Mouse (Mus musculus) hindbrain, embryonic 16.5 days (tissue): ENCODE results near the gene Bbx. TPM values are rescaled to one million over a fixed set of nuclear protein-coding genes. Genes with fewer than 3 reads are reported as not detected.

Source experiments
- ATAC-seq: fragments of 200-750 bp; cut with Nextera tagmentation; 2 replicates; pipeline ENCODE4 v1.8.0; 2017; ENCODE audit warnings: moderate TSS enrichment, moderate library complexity
- H3K27ac ChIP-seq: fragments of 300-500 bp; sonication (generic); 2 replicates; pipeline ENCODE4 v1.5.1; 2014; ENCODE audit warnings: low read depth, mild to moderate bottlenecking, control low read depth, low read length, moderate library complexity
- H3K27me3 ChIP-seq: fragments of 300-500 bp; sonication (generic); replicated peaks from 2 replicates; pipeline ENCODE4 v1.6.1; 2014; ENCODE audit warnings: low read length; ENCODE audit not compliant: control insufficient read depth, insufficient read depth
- H3K36me3 ChIP-seq: fragments of 300-500 bp; sonication (generic); 2 replicates; pipeline ENCODE4 v1.6.1; 2014; ENCODE audit warnings: mild to moderate bottlenecking, low read length, moderate library complexity, mixed read lengths; ENCODE audit not compliant: control insufficient read depth, insufficient read depth
- H3K4me1 ChIP-seq: fragments of 300-500 bp; sonication (generic); 2 replicates; pipeline ENCODE4 v1.6.1; 2014; ENCODE audit warnings: low read depth, low read length; ENCODE audit not compliant: control insufficient read depth, insufficient read depth
- H3K4me2 ChIP-seq: fragments of 300-500 bp; sonication (generic); 2 replicates; pipeline ENCODE4 v1.6.1; 2014; ENCODE audit warnings: mild to moderate bottlenecking, low read length, control low read depth, moderate library complexity
- H3K4me3 ChIP-seq: fragments of 300-500 bp; sonication (generic); 2 replicates; pipeline ENCODE4 v1.5.1; 2014; ENCODE audit warnings: mild to moderate bottlenecking, low read length, control low read depth, moderate library complexity
- H3K9ac ChIP-seq: fragments of 300-500 bp; sonication (generic); 2 replicates; pipeline ENCODE4 v1.6.1; 2014; ENCODE audit warnings: low read depth, mild to moderate bottlenecking, control low read depth, low read length, moderate library complexity
- H3K9me3 ChIP-seq: fragments of 300-500 bp; sonication (generic); 2 replicates; pipeline ENCODE4 v1.6.1; 2014; ENCODE audit warnings: mild to moderate bottlenecking, low read length, moderate library complexity; ENCODE audit not compliant: control insufficient read depth
- WGBS: fragments of 180-500 bp; shearing (Covaris S2); extraction: QIAGEN DNeasy Blood & Tissue Kit; methylation state at CpG from one replicate; pipeline ENCODE4 v1.1.7; 2014; 5-methylcytosine and 5-hydroxymethylcytosine counted together
- polyA plus RNA-seq: library from polyadenylated mRNA; unstranded; fragments of >200 nt; fragmentation: Nextera tagmentation; extraction: Ambion mirVana; gene quantifications from 2 replicates; pipeline ENCODE4 v1.2.1, GENCODE M21; 2015

Bbx gene
- polyA plus RNA-seq, 1 experiment from 2014 or later, result 20.3 TPM

DNA sequence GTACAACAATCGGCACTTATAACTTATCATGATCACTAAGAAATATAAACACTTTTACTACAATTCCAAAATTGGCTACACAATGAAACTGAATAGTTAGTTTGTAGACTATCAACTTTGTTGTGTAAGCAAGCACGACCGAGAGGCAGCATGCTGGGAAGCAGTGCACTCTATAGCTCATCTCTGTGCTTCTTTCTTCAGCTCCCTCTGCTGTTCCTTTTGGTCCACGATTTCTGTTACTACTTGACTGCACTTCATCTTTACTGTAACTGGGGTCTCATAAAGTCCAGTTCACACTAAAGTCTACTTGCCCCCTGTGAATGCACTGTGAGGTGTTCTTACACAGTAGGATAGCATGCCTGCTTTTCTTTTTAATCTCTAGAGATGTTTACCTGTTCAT lies 189.7 kb downstream of the Bbx start:
- Histone ChIP-seq H3K4me2 (no peak overlapping the region), H3K36me3 (0 out of 2 replicates have a peak, but pooled peaks cover 2% of the 10 kb centered on the region), H3K27me3 (no peaks in the 10 kb centered on the region), H3K9ac (no peak overlapping the region), H3K4me3 (no peak overlapping the region), H3K27ac (no peak overlapping the region), H3K9me3 (no peaks in the 10 kb centered on the region), H3K4me1 (no peaks in the 10 kb centered on the region)
- WGBS, result 78% methylated on average over 4 of the region's 4 CpGs
- ATAC-seq, result peak; percentile 65; the same call in 1 of the 2 replicates

- H3K36me3 ChIP-seq, result 0 out of 2 replicates have a peak, but pooled peaks cover 5% of the 10 kb centered on the region
- no peak overlapping the region for H3K27ac ChIP-seq
- 96% methylated on average over 3 of the region's 3 CpGs for WGBS
- ATAC-seq, result no peak
- H3K4me1 ChIP-seq, result no peaks in the 10 kb centered on the region
- H3K4me3 ChIP-seq, result no peak overlapping the region
- no peaks in the 10 kb centered on the region for H3K27me3 ChIP-seq
- no peaks in the 10 kb centered on the region for H3K9me3 ChIP-seq
- no peak overlapping the region for H3K4me2 ChIP-seq
- no peak overlapping the region for H3K9ac ChIP-seq
Measured at GRCm38 (mm10) chr16:50241604-50242003, 190.6 kb downstream of the Bbx start.

- 32% methylated on average over 3 of the region's 3 CpGs for WGBS
- no peaks in the 10 kb centered on the region for H3K9me3 ChIP-seq
- H3K36me3 ChIP-seq, result 0 out of 2 replicates have a peak, but pooled peaks cover 4% of the 10 kb centered on the region
- H3K4me3 ChIP-seq, result no peak overlapping the region
- ATAC-seq, result no peak
- no peaks in the 10 kb centered on the region for H3K4me1 ChIP-seq
- H3K27me3 ChIP-seq, result no peaks in the 10 kb centered on the region
- no peak overlapping the region for H3K9ac ChIP-seq
- H3K27ac ChIP-seq, result no peak overlapping the region
- no peak overlapping the region for H3K4me2 ChIP-seq
Measured at GRCm38 (mm10) chr16:50235231-50235630, 197.0 kb downstream of the Bbx start.

DNA sequence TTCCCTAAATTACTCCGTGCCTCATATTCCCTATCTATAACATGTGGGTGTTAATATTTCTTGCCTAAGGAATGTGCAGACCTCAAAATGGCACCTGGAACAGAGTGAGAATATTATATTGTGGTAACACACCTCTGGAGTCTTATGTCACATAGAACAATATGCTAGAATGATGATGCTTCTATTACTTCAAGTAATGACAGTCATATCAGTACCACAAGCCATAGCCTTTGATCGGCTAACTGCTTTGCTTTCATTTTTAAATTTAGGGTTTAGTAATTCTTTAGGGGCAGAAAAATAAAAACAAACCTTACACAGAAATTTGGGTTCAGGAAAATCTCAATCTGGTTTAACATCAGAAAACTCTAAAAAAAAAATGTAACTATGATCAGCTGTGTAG lies 201.6 kb downstream of the Bbx start:
- H3K27ac ChIP-seq, result no peak overlapping the region
- no peak overlapping the region for H3K4me2 ChIP-seq
- no peaks in the 10 kb centered on the region for H3K36me3 ChIP-seq
- H3K4me3 ChIP-seq, result no peak overlapping the region
- H3K9me3 ChIP-seq, result no peaks in the 10 kb centered on the region
- WGBS, result 96% methylated on average over 2 of the region's 2 CpGs
- no peak for ATAC-seq
- H3K9ac ChIP-seq, result no peak overlapping the region
- no peaks in the 10 kb centered on the region for H3K27me3 ChIP-seq
- no peaks in the 10 kb centered on the region for H3K4me1 ChIP-seq

DNA sequence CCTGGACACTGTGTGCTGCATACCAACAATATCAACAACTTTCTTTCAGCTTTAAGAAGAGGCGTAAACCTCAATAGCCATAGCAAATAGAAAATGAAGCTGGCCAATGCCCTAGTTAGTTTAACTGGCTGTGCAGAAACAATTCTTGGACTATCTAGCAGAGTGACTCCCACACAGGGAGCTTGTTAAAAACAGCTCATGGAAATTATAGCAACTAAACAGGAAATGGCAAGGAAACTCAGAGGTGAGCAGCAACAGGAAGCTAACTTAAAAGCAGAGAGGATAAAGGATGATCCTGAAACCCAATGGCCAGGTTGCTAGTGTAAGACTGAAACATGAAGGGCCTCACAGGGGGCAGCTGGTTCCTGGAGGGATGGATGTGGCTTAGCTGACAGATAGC lies 203.4 kb downstream of the Bbx start:
- peaks cover 5% of the 10 kb centered on the region; the same call in 1 of the 2 replicates for H3K36me3 ChIP-seq
- WGBS, result 93% methylated on average over 1 of the region's 1 CpGs
- no peak overlapping the region for H3K4me3 ChIP-seq
- H3K9me3 ChIP-seq, result no peaks in the 10 kb centered on the region
- no peak overlapping the region for H3K27ac ChIP-seq
- H3K27me3 ChIP-seq, result no peaks in the 10 kb centered on the region
- no peak for ATAC-seq
- no peak overlapping the region for H3K9ac ChIP-seq
- no peaks in the 10 kb centered on the region for H3K4me1 ChIP-seq
- no peak overlapping the region for H3K4me2 ChIP-seq

- 69% methylated on average over 1 of the region's 1 CpGs for WGBS
- Histone ChIP-seq H3K4me1 (no peaks in the 10 kb centered on the region), H3K4me2 (no peak overlapping the region), H3K36me3 (peaks cover 5% of the 10 kb centered on the region; the same call in 1 of the 2 replicates), H3K9ac (no peak overlapping the region), H3K27me3 (no peaks in the 10 kb centered on the region), H3K4me3 (no peak overlapping the region), H3K9me3 (no peaks in the 10 kb centered on the region), H3K27ac (no peak overlapping the region)
- ATAC-seq, result no peak
Measured at GRCm38 (mm10) chr16:50226274-50226673, 205.9 kb downstream of the Bbx start.

DNA sequence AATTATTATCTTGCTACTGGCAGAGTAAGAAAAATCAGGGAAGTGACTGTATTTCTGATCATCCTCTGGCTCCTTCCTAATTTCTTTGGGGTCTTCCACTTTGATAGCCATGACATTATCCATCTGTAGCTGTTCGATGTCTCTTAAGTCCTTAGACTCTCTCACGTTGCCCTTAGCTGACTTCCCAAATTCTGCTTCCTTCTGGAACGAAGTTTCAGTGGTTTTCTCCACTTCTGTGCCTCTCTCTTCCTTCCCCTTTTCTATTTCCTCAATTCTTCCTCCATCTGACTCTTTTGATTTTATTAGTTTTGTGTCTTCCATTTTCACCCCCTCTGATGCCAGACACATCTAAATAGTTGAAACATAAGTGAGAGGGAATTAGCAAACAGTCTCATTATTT lies 207.2 kb downstream of the Bbx start:
- H3K27ac ChIP-seq, result no peak overlapping the region
- H3K4me1 ChIP-seq, result no peaks in the 10 kb centered on the region
- WGBS, result 92% methylated on average over 3 of the region's 3 CpGs
- no peak overlapping the region for H3K9ac ChIP-seq
- no peak overlapping the region for H3K4me2 ChIP-seq
- H3K27me3 ChIP-seq, result no peaks in the 10 kb centered on the region
- H3K36me3 ChIP-seq, result peaks cover 5% of the 10 kb centered on the region; the same call in 1 of the 2 replicates
- no peak for ATAC-seq
- no peaks in the 10 kb centered on the region for H3K9me3 ChIP-seq
- no peak overlapping the region for H3K4me3 ChIP-seq

DNA sequence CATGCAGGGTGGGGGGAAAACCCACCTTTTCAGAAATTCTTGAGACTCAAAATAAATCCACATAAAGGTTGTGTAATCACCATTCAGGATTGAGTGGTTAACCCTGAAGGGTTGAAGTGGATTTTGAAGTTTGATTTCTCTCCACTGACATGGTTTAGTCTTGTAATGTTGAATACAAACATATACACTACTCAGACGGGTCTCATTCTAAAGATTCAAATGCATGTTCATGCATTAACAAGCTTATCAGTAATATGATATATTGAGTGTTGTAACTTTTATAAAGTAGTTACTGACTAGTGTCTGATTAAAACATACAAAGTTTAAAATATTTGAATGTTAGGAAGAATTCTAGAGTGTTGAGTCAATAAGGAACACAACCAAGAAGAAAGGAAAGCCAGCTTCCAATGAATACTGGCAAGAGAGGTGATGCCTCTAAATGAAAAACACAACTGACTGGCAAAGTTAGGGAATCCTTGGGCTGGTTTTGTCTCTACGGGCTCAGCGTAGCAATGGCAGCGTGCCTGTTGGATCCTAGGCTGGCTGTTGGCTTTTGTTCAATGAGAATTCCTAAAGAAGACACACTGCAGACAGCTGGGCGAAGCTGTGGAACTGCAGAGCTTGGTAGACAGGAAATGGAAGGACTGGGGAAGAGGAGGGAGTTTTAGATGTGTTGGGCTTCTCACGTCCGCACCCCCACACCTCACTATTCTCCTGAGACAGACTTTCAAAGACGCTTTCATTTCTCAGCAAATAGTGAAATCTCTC lies 211.3 kb downstream of the Bbx start:
- WGBS, result 77% methylated on average over 8 of the region's 8 CpGs
- H3K9me3 ChIP-seq, result no peaks in the 10 kb centered on the region
- ATAC-seq, result no peak
- no peak overlapping the region for H3K9ac ChIP-seq
- no peak overlapping the region for H3K4me2 ChIP-seq
- H3K27ac ChIP-seq, result no peak overlapping the region
- H3K36me3 ChIP-seq, result peaks cover 5% of the 10 kb centered on the region; the same call in 1 of the 2 replicates
- no peak overlapping the region for H3K4me3 ChIP-seq
- H3K27me3 ChIP-seq, result no peaks in the 10 kb centered on the region
- no peaks in the 10 kb centered on the region for H3K4me1 ChIP-seq

- no peak overlapping the region for H3K9ac ChIP-seq
- no peaks in the 10 kb centered on the region for H3K9me3 ChIP-seq
- H3K4me1 ChIP-seq, result no peaks in the 10 kb centered on the region
- H3K36me3 ChIP-seq, result no peaks in the 10 kb centered on the region
- H3K4me3 ChIP-seq, result no peak overlapping the region
- ATAC-seq, result no peak
- H3K27me3 ChIP-seq, result no peaks in the 10 kb centered on the region
- no peak overlapping the region for H3K27ac ChIP-seq
- no peak overlapping the region for H3K4me2 ChIP-seq
Measured at GRCm38 (mm10) chr16:50217084-50217483, 215.1 kb downstream of the Bbx start.
